Mouse (Mus musculus) yolk sac, embryonic 10.5 days (tissue): ENCODE data around the gene Vgf.
A peak's percentile ranks its signal among the peaks of the same experiment; 100 is the strongest.

Source experiments
- DNase-seq: peaks from one replicate; pipeline ENCODE4 v3.0.0-alpha.2; 2017; ENCODE audit warnings: low spot score

Gene Vgf

GRCm38 (mm10) chr5:137026092-137026491 is at the start of gene Vgf:
Vgf (plus strand) TSS chr5:137026392.
- no peak for DNase-seq

GRCm38 (mm10) chr5:136977769-136978168 is 48.4 kb upstream of the Vgf start:
- DNase-seq, result no peak

- no peak for DNase-seq
These were observed 46.4 kb upstream of the Vgf start for GRCm38 (mm10) chr5:136979762-136980161.

DNA sequence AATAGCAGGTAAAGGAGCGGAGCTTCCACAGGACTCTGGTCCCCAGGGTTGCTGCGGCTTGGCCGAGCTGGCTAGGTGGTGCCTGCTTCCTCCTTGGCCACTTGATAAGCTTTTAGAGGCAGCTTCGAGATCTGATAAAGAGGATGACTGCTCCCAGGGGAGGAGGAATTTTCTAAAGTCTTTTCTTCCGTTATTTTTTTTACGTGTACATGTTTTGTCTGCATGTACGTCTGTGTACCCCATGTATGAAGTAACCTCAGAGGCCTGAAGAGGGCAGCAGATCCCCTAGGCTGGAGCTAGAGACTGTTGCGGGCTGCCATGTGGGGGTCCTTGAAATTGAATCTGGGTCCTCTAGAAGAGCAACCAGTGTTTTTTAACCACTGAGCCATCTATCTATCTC is 45.2 kb upstream of the Vgf start:
- no peak for DNase-seq

DNA sequence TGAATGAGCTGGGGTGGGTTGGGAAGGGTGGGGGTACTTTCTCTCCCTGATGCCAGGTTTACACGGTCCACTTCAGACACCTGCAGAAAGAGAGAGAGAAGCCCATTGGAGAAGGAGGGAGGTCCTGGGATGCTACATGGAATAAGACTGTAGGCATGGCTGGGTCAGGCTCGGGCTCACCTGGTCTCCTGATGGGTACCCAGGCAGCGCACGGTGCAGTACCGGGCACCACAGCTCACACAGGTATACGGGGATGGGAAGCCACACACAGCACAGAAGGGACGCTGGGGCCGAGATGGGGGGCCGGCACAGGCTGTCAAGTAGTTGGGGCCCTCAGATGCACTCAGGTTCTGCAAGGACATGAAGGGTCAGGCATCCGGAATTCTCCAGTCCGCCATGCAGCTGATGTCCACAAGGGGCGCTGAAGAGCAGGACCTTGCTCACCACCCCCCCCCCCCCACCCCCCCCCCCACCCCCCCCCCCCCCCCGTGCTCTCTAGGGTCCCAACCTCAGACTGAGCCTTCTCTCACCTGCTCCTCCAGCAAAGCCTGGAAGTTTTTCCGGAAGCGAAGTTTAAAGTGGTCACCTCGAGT is 43.8 kb upstream of the Vgf start:
- DNase-seq, result no peak

DNA sequence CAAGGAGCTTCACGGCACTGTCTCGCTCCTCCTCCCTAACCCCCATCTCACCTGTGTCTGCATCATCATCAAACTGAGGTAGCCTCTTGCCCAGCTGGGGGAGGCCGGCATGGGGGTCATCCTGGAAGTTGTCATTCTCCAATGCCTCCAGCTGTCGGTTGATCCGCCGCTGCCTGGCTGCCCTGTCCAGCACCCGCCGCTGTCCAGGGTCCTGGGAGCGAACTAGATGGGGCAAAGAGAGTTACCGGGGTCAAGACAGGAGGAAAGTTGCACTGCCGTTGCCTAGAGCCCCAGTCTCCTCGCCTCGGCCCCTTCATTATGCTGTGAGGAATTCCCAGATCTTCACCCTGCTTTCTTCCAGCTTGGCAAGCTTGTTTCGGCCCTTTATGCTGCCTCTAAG is 41.4 kb upstream of the Vgf start:
- no peak for DNase-seq

- DNase-seq, result peak; percentile 94
These were observed 39.5 kb upstream of the Vgf start, which contains the start of gene Plod3 for GRCm38 (mm10) chr5:136986695-136987137. Plod3 (plus strand) TSS chr5:136987019.

DNA sequence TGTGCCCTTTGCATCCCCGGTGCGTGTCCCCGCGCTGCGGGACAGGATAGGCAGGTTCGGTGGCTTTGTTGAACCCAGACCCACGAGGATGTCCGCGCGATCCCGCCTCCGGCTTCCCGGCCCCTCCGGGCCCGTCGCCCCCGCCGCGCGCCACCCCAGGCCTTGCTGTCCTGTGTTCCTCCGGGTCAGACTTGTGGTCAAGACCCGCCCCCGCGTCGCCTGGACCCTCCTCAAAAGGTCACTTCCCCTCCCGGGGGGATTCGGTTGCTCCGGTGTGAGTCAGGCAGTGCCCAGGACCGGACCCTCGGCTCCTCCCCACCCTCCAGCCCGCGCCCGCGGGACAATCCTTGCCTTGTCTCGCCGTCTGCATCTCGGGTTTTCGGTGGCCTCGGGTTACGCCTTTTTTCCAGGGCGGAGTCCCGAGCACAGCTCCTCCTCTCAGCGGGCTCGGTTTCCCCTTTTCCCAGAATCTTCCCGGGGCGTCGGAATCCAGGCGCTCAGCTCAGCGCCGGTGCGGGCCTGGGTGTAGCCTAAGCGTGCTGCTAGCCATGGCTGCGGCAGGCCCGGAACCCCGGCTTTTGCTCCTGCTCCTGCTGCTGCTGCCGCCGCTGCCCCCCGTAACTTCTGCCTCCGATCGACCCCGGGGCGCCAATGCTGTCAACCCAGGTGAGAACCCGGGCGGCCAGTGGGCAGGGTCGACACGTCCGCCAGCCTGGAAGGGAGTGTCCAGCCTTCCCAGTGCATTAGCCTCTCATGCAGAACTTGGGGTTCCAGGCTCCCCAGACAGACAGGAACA is 38.9 kb upstream of the Vgf start:
- peak; percentile 88 for DNase-seq

DNA sequence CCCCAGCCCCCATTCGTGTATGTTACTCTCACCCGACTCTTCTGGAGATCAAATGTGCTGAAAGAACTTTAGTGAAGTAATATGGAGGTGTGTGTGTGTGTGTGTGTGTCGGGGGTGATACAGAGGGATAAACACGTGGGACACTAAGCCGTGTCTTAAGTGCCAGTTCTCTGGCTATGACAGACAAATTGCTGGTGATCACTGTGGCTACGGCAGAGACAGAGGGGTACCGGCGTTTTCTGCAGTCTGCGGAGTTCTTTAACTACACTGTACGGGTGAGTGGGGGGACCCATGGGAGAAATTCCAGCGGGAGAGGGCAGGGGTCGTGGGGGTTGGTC is 38.3 kb upstream of the Vgf start, which contains the start of gene Znhit1:
Znhit1 (minus strand) TSS at position 88 of the 338 bp plus-strand sequence.
- no peak for DNase-seq

DNA sequence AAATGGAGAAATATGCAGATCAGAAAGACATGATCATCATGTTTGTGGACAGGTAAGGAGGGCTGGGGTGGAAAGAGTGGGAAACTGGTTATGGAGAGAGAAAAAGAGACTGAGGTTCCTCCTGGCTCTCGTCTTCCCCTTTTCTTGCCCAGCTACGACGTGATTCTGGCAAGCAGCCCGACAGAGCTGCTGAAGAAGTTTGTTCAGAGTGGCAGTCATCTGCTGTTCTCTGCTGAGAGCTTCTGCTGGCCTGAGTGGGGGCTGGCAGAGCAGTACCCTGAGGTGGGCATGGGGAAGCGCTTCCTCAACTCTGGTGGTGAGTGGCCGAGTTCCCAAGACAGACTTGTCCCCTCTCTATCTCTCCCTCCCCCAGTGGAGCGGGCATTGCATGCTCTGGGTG is 37.8 kb upstream of the Vgf start:
- DNase-seq, result no peak

- no peak for DNase-seq
These were observed 36.4 kb upstream of the Vgf start for GRCm38 (mm10) chr5:136989801-136990200.

DNA sequence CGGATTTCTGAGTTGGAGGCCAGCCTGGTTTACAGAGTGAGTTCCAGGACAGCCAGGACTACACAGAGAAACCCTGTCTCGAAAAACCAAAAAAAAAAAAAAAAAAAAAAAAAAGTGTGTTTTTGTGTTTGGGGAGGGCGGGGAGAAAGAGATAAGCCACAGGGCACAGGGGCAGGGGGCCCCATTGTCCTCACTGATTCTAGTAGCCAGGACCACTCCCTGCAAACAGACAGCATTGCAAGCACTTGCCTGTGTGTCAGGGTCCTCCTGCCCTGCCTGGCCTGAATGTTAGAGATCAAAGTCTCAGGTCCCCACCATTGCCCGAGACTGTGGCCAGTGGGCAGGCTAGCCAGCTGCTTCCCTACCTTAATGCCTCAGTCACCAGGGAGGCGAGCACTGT is 26.7 kb upstream of the Vgf start:
- no peak for DNase-seq

GRCm38 (mm10) chr5:137000612-137001011 is 25.6 kb upstream of the Vgf start:
- peak; percentile 47 for DNase-seq

GRCm38 (mm10) chr5:137007276-137007675 is 18.9 kb upstream of the Vgf start:
- no peak for DNase-seq

- DNase-seq, result peak; percentile 47
These were observed 16.2 kb upstream of the Vgf start for GRCm38 (mm10) chr5:137009988-137010387.

DNA sequence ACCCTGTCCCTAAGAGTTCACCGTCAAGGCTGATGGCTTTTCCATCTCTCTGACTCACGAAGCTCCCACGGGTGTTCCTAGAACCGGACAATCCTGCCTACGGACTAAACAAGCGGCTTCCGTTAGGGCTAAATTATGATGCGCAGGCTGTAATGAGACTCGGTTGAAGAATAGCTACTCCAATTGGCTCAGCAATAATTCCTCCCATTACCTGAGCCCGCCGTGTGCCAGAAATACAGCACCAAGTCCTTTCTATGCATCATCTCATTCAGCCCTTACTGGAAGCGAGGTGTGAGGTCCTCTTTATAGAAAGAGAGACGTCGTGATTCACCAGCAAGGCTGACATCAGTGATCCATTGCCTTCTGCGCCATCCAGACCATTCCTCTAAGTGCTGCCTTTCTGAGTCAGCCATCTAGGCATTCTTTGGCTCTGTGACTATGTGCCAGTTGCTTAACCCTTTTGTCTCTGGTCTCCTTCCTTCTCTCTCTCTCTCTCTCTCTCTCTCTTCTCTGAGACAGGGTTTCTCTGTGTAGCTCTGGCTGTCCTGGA is 13.7 kb upstream of the Vgf start:
- no peak for DNase-seq

GRCm38 (mm10) chr5:137015913-137016312 is 10.3 kb upstream of the Vgf start:
- no peak for DNase-seq

DNA sequence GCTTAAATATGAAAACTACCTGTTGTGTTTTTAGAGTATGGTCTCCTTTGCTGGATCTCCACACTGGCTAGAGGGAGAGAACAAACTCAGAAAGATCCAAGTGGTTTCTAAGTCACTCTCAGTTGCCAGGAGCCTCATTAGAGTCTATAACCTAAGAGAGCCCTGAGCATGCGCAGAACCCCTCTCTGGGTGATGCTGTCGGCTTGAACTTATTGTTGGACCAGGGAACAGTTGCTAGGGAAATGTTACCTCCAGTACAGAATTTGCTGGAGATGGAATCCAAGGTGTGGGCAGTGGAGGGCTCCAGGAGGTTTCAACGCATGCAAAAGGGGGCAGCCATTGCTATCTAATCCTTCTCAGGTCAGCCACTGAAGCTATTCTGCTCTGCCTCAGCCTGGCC is 1.9 kb upstream of the Vgf start:
- DNase-seq, result no peak

DNA sequence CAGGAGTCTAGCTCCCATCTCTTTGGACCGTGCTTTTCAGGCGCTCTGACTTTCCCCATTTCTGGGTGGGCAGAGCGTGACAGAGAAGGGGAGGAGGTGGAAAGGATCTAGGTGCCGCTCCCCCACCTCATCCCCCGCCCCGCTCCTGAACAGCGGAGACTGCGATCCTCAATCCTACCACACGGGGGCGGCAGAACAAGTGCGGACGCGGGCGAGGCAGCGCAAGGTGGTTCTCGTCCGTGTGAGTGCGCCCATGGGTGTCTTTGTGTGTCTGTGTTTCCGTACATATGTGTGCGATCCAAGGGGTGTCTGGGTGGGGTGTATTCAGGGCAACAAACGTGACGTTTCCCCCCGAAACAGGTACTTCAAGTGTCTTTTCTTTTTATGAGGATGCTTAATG is 1.1 kb upstream of the Vgf start:
- peak; percentile 42 for DNase-seq

DNA sequence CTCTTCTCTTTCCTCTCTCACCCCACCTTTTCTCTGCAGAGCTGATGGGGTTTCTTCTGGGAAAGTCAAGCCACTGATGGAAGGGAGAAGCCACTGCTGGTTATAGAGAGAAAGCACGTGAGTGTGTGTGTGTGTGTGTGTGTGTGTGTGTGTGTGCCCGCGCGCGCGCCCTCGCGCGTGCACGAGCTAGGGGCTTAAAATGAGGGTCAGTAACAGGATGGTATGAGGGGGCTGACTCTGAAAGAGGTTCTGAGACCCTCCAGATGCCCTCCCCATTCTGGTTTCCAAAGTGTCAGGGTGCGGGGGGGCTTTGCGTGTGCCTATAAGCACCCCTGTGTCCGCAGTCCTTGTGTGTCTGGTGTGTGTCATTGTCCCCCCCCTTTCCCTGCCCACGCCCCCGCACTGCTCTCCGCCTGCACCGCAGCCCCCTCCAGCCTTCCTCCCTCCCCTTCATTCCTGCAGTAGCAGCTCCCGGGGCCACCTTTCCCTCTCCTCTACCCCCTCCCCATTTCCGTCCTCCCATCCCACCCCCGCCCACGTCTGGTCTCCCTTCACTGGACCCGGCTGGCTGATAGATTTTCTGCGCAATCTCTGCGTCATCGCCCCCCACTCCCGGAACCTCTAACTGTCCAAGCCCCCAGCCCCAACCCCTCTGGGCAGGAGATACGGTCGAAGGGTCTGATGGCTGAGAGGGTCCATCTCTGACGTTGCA is 2.5 kb downstream of the Vgf start:
- no peak for DNase-seq

GRCm38 (mm10) chr5:137029273-137029585 is 3.0 kb downstream of the Vgf start:
- no peak for DNase-seq

DNA sequence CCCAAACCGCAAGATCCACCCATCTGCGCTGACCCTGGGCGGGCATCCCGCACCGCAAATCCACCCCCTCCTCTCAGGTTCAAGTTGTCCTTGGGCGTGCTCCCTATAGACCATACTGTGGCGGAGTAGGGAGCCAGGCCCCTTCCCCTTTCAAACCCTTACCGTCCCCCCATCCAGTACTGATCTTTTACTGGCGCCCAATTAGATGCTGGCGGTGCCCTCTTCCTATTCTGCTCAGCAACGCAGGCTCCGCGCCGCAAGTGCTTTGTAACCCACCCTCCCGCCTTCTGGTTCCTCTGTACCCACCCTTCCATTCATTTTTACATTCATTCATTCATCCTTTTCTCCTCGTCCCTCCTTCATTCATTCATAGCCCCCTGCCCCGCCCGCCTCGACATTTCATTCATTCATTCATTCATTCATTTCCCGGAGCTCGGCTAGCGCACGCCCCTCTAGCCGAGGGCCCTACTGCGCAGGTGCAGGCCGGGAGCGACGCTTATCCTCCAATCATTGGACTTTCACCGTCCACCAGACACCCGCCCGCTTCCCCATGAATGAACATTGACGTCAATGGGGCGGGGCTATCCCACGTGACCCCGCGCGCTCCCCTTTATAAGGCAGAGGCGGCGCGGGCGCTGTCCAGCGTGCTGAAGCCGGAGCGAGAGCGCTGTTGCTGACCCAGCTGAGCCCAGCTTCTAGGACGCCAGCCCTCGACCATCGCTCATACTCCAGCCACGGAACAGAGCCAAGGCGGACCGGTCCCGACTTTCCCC is 3.6 kb downstream of the Vgf start:
- peak; percentile 93 for DNase-seq
